Mouse (Mus musculus) right cerebral cortex, postnatal 4 days (tissue): ENCODE data around the gene Hc.

Source experiments
- DNase-seq: peaks from one replicate; pipeline ENCODE4 v3.0.0-alpha.2; 2022

Hc gene

DNA sequence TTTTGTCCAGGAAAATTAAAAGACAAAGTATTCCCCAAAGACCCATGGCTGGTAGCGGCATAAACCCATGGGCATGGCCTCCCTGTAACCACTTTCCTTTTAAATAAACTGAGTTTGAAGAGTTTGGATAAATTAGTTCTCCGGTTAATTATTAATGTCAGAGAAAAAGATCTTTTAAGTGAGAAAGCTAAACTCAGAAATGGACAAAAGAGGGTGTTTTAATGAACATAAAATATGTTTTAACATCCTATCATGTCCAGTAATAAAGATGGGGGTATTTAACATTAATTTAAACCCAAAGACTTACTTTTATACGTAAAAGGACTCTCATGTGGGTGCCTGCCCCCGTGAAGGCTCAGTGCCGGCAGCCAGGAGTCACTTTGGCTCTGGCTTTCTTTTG, at the start of gene Hc:
Gene Hc, minus strand, starts transcription at position 101 of the 400 bp plus-strand sequence.
- DNase-seq: no peak

DNA sequence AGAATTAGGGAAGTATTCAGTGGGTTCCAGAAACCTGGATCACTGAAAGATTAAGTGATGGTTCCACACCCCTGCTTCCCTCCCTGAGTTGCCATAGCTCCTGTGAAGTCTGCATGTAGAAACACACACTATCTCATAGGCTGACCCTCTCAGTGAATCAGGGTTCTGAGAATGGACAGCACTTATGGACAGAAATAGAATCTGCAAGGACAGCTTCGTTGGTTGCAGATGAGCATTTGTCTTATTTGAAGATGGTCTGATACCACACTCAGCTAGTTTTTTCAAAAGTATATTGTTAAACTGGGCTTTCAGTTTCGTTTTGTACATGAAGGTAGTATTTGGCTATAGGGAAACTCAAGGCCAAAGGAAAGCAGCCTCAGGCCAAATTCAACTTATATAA, 49.3 kb upstream of the Hc start:
- no peak for DNase-seq

DNA sequence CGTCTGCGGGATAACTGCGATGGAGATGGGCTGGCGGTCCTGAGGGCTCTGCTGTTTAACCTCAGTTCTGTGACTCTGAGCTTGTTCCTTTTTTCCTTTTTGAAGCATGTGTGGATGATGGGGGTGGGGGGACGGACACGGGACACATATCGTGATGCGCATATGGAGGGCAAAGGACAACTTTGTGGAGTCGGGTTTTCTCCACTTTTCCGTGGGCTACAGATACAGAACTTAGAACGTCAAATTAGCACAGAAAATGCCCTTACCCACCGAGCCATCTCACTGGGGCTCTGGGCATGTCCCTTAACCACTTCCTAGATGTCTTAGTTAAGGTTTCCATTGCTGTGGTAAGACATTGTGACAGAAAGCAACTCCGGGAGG, 48.7 kb upstream of the Hc start:
- DNase-seq: no peak

DNA sequence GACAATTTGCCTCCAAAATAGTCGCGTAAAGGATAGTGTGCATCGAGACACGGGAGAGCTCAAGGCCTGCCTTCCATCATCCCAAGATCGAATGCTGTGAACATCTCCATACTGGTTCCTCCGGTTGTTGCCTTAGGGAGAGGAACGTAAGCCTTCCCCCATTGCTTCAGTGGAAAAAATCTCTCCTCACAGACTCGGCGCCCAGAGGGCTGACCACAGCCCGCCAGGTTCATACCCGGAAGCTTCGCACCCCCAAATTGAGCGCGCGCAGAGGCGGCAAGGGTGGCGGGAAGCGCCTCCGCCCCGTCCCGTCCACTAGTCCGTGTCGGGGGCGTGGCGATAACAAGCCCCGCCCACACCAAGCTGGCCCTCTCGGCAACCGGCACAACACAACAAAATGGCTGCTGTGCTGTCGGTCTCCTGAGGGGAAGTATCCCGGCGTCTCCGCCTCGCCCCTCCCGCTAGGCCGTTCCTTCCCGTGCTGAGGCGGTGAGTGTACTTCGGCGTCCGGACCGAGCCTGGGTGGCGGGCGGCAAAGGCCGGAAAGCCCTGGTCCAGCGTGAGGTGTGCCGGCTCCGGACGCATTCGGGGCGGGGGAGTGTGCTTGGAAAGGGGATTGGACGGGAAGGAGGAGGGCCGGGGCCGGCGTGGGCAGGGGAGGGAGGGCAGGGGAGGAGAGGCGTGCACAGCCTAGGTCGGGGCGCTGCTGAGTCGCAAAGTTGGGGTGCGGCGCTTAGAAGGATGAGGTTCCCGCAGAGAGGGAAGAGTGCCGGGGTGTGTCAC, 48.1 kb upstream of the Hc start, which contains the start of gene Cntrl:
Gene Cntrl, plus strand, starts transcription at position 352 of the 783 bp plus-strand sequence.
- DNase-seq: peak; percentile 94

DNA sequence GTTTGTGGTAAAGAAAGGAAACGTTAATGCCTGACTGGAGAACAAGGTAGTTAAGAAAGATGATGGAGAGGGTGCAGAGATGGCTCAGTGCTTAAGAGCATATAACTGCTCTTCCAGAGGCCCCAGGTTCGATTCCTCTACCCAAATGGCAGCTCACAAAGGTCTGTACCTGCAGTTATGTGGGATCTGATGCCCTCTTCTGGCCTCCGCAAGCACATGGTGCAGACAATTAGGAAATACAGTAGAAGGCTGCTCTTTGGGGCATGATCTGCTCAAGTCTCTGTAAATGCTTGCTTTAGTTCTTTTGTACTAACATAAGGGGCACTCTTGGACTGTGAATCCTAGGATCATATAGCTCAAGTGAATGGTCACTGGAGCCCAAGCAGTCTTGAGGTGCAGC, 47.5 kb upstream of the Hc start:
- peak; percentile 28 for DNase-seq

DNA sequence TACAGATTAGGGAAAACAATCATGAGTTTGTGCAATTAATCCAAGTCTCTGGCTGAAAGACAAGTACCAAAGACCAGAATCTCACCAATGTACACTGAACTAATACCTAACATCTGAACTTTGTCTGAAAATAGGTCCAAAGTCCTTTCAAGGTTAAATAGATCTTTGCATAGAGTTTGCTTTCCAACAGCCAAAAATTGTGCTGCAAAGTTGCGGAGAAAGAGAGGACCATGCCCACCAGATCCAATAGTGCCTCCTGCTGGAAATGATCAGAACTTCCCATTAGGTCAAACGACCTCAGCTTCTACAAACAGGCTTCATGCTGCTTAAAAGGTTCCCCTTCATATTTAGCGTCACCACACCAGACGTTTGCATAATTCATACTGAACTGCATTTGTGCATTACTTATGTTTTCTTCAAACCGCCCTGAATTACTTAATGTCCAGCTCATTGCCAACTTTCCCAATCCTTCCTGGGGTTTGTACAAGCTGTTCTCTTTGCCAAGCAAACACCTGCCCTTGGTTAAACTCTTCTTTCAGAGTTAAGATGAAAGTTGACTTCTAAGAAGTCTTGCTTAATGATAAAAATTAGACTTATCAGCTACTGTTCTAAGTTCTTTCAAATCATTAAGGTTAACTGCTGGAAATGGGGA, 46.9 kb upstream of the Hc start:
- peak; percentile 9 for DNase-seq

DNA sequence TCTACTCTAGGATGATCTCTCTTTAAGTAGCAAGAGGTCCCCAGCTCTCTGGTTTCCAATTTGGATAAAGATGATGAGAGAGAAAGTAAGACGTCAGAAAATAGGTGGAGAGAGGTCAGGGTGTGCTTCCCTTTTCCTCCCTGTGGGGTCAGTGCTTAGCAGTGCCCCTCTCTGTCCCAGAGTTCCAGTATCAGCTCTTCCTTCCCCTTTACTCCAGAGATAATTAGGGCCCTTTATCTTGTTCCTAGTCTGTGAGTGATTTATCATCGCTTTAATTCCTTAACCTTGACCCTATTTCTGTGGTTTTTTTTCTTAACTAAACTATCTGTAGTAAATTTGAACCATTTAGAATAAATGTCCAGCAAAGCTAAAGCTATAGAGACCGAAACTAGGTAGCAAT, 43.6 kb upstream of the Hc start:
- no peak for DNase-seq

DNA sequence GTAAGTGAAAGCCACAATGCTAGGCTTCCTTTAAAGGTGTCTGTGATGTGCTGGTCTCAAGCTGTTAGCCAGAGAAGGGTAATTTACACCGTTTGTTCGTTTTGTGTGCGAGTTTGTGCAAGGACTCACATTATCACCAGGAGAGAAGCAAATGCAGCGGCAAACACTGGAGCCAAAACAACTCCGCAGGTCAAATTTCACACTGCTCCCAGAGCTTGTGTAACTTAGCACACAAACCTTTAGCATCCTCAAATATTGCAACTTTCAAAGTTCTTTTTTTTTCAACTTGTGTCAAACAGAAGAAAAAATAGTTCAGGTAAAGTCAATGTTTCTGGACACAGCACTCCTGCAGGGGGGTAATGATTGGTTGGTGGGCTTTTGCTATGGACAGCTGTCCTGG, 42.3 kb upstream of the Hc start:
- no peak for DNase-seq

DNA sequence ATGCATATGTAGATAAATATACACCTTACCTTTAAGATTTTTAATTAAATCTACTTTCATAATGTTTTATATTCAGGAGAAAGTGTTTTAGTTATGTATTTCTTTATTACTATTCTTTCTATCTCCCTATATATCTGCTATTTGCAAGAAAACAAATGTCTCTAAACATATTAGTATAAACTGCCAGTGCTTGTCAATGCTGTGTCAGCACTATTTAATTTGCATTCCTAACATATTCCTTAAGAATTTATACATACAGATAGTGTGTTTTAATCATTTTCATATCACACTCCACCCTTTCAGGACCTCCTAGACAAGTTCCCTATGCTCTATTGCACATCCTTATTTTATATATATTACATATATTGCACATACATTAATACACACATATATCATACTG, 41.5 kb upstream of the Hc start:
- DNase-seq: no peak

DNA sequence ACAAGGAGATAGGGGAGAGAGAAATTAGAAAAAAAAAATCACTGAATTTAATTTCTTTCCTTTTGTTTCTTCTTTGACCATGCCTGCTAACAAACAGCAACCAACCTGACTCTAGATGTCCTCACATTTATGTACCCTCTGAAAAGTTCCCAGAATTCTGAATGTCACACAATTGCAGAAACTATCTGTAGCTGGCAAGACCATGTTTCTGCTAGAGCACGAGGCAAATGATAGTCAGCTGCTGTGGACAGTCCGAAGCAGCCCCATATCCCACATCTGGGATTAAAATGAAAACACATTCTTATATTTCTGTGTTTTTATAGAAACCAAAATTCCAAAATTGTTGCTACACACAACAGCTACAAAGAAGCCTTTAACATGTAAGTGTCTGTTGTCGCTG, 40.2 kb upstream of the Hc start, which contains the start of gene AI182371:
Gene AI182371, minus strand, starts transcription at position 101 of the 400 bp plus-strand sequence.
- DNase-seq: no peak

DNA sequence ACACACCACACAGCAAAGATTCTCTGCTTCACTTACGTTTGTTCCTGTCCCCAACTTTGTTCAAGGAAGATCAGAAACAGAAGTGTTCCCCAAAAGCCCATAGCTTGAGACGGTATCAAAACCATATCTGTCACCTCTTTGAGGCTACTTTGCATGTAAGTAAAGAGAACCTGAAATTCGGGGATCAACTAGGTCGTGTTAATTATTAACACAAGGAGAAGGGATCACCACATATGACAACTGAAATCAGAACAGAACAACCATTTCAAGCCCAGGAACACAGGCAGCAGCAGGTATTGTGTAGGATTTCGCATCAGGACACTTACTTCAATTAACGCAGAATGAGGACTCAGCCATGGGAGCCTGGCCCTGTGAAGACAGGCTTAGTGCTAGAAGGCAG, 39.3 kb upstream of the Hc start:
- no peak for DNase-seq

DNA sequence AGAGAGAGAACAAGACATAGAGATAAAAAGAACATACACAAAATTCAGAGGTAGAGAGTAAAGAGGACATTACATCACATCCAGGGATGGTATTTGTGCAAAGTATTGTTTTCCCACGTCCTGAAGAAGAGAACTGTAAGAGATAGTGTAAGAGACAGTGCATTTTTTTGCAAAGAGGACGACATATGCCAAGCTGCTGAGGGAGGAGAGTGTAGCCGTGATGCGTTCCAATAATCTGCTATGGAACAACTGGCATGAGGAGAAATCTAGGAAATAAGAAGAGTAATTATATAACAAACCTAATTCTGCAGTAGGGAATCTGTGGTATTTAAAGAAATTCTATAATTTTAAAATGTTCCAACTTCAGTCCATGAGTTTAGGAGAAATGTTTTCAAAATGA, 26.2 kb upstream of the Hc start:
- no peak for DNase-seq

DNA sequence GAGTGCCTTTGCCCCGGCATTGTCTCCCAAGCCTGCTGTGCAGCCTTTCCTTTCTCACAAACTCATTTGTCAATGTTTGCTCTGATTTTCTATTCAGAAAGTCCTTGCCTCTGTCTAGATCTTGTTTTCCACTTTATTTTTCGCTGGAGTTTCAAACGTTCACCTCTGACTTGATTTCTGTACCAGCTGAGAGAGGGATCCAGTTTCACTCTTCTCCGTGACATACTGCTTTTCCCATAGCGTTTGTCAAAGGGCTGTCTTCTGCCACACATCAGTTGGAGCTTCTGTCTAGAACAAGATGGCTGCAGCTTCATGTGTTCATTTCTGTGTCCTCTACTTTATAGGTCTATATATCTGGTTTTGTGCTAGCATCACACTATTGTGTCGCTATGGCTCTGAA, 17.9 kb upstream of the Hc start:
- DNase-seq: no peak

DNA sequence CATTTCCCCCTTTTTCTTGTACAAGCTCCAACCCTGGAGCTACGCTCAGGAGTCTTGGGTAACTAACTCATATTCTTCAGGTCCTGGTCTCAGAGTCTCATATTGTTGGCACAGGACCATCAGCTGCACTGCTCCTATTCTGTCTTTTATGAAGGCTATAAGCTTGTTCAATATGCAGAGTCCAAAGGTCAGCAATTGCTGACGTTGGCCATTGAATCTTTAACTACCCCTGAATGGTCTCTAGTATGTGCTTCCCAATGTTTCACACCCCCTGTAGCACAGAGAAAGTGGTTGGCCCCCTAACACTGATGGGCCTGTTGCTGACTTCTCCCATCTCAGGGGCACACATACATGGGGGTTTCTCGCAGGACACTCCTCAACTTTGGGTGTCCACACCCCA, 13.1 kb upstream of the Hc start:
- no peak for DNase-seq

DNA sequence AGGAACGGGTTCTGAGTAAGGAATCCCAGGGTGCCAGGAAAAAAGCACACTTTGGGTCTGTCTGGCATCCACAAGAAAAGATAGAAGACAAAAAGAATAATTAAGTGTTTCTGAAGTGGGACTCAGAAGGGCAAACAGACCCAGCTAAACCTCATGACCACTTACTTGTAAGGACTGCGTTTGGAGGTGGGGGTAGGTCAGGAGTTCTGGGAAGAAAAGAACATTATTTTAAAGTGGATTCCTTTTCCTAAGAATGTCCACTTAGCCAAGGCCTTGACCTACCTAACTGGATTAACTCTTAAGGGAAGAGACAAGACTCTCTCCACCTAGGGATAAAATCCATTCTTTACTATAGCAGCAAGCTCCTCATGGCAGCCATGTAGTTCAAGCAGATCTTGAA, 11.3 kb upstream of the Hc start:
- no peak for DNase-seq

DNA sequence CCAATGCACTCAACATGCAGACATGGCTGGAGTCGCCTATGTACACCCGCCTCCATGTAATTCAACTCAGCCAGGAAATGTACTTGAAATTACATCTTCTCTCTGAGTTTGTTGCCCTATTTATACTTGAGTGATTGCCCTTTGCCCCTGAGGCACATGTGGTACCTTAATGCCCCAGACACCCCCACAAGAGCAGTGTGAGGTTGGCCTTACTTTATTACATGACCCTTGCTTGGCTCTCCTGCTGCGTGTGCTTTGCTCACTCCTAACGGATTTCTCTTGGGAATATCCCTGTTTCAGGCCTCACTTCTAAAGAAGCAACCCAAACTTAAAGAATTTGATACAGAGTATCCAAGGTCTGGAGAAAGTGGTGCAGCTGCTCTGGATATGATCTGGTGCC, 9.0 kb upstream of the Hc start:
- no peak for DNase-seq

DNA sequence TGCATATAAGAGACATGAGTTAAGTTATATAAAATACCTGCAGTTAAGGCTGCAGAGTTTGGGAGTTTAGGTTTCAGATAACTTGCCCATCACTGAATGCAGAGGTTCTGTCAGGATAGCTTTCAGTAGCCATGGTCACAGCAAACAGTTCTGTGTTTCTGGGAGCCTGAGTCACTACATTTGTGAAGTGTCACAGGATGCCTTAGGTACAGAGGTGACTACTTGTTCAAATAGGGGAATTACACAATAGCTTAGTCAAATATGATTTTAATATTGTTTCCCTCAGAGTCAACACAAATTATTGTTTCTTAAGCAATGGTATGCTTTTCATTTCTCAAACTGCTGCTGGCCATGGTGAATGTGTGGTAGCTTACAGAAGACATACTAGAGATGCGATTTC, 7.9 kb upstream of the Hc start:
- DNase-seq: no peak

DNA sequence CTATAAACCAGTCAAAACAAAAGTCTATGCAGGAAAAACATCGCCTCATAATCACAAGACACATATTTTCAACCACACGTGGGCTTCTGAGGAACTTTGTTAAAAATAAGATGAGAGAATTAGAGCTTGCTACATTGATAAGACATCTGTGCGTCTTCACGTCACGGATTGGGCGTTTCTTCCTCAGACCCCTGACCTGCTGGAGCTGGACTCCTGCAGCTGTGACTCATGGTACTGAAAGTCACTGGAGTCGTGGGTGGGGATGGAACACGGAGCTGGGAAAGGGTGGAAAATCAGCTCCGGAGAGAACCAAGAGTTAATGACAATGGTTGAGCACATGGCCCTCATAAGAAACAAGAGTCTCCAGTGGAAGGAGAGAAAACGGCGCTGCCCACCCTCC, 5.9 kb upstream of the Hc start:
- no peak for DNase-seq

DNA sequence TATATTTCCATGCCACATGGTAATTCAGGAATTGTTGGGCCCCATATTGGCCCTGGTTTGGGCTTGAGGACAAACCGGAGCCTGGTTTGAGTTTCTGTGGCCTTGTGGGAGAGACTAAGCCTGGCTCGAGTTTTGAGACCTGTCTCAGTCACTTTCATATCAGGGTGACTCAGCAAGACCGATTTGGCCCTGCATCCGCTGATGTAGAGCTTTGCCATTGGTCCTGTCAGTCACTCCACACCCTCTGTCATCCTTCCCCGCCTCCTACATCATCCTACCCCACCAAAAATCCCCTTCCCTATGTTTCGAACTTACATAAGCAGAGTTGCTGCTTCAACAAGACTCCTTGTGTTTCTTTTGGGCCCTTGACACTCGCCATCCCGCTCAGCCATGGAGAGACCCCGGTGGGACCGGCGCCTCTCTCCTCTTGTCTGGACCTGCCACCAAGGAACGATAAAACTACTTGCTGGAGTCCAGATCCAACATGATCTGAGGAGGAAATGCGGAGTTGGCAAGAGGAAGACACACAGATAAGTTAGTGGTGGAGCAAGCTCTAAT, 5.4 kb upstream of the Hc start:
- no peak for DNase-seq

DNA sequence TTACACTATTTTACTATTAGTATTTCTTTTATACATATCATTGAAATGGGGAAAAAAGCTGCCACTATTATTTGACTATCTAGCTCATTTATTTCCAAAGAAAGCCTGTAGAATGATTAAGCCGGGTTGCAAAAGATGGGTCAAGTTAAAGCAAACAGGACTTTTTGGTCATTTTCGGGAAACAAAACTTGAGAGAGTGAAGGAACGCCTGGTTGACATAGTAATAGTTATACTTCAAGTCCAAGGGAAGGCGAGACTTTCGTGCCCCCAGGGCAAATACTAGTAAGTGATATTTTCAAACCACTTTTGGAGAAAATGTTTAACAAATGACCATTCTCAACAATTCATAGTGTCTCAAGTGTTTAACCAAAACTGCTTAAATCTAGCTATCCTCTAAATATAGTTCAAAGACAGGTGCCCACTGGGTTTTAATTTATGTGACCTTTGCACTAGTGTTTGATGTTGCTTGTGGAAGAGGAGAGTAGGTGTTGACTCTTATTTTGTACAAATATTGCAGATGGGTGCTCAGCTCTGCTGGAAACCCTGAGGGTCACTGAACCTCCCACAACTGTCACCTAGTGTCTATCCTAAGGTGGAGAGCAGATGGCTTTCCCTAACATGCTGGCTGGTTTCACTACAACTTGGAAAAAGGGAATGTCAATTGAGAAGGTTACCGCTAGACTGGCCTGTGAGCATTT, 2.2 kb upstream of the Hc start:
- no peak for DNase-seq

DNA sequence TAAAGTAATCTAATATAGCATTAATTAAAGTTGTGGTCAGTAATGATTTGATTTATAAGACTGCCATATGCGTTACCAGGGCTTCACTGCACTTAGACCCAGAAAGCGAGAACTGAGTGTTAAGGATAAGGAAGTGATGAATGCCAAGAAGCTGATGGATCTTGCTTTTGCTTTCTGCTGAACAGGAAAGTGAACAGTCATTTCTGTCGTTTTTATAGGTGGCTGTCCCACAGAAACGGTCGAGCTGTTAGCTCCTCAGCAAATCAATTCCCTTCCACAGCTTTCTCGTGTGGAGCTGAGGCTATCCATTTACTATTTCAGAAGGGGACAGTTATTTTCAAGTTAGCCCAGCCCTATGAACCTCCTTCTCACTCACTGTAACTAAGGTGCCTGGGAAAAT, 341 bp downstream of the Hc start:
- no peak for DNase-seq

DNA sequence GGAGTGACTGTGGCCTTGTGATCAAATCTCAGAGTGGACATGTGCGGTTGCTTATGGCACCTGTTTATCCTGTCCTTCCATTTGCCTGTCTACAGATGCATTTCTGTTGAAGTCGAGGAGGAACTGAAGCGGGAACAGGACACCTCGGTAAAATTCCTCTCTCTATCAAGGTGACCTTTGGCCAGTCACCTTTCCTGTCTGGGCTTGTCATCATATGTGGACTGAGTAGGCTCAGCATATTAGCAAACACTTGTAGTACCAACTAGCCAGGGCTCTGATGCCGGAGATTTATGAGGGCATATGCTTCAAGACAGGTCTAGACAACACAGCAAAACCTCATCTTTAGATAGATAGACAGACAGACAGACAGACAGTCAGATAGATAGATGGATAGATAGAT, 982 bp downstream of the Hc start:
- no peak for DNase-seq

DNA sequence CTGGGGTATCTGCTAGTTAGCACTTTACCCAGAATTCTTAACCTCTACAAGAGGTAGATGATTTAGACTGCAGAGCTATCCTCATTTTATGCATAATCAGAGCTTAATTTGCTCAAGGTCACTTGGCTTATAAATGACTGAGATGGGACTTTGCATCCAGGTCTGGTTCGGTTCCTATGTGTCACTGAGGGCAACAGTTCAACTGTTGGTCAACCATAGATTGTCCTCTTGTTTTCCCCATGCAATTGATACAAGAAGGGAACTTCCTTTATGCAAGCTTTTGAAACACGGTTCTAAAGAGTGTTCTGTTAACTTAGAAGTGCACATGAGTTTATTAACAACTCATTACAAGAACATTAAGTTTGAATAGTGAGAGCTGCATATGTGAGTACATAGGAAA, 2.9 kb downstream of the Hc start:
- no peak for DNase-seq

DNA sequence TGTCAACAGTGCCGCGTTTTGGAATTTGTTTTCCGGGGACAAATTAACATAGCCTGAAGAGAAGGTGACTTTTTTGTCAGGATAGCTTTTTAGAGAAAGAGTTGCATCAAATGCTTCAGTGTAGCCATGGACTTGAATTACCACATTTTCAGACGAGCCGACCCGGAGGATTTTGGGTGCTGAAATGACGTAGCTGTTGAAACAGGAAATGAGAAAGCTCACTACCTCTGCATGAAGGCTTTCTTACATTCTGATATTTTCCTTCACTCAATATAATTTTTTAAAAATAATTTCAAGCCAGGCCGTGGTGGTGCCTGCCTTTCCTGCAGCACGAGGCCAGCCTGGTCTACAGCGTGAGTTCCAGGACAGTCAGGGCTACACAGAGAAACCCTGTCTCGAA, 4.0 kb downstream of the Hc start:
- DNase-seq: no peak
